Comparison of ENCODE assay signal across 8 mouse cellular contexts in genomic region chr10:44755355-44755957, GRCm38 (mm10).
DNase-seq lines count a peak whose midpoint lies in the region; ATAC-seq and TF ChIP-seq lines count a peak whose summit lies in the region.

No protein-coding gene starts in this region.

- H3K9ac ChIP-seq in lung, embryonic 14.5 days, result no peak overlapping the region
- H3K9ac ChIP-seq in forebrain, postnatal 0 days, result no peak overlapping the region

- no peak overlapping the region for H3K4me2 ChIP-seq in lung, embryonic 14.5 days
- H3K4me2 ChIP-seq in forebrain, postnatal 0 days (ENCODE audit: low read depth), result no peak overlapping the region

- H3K4me1 ChIP-seq in lung, embryonic 14.5 days (ENCODE audit: insufficient read depth), result no peaks in the 10 kb centered on the region
- no peaks in the 10 kb centered on the region for H3K4me1 ChIP-seq in forebrain, postnatal 0 days (ENCODE audit: insufficient read depth)

- no peaks in the 10 kb centered on the region for H3K36me3 ChIP-seq in lung, embryonic 14.5 days (ENCODE audit: insufficient read depth)
- H3K36me3 ChIP-seq in forebrain, postnatal 0 days (ENCODE audit: insufficient read depth), result no peaks in the 10 kb centered on the region

- no peak overlapping the region for H3K4me3 ChIP-seq in lung, embryonic 14.5 days (ENCODE audit: low read depth, low read length)
- no peak overlapping the region for H3K4me3 ChIP-seq in forebrain, postnatal 0 days (ENCODE audit: low read depth, low read length)

- H3K27ac ChIP-seq in lung, embryonic 14.5 days (ENCODE audit: low read depth), result no peak overlapping the region
- H3K27ac ChIP-seq in forebrain, postnatal 0 days (ENCODE audit: low read depth, low read length), result no peak overlapping the region

- 45% methylated on average over 6 of the region's 6 CpGs for WGBS in lung, embryonic 14.5 days
- WGBS in forebrain, postnatal 0 days, result 31% methylated on average over 6 of the region's 6 CpGs

- no peak for TF ChIP-seq CTCF in lung, embryonic 14.5 days (IDR thresholded peaks at IDR 0.05; ENCODE audit: low read depth)
- no peak for TF ChIP-seq CTCF in forebrain, postnatal 0 days (IDR thresholded peaks at IDR 0.05; ENCODE audit: low read depth)

- DNase-seq in cerebellum, postnatal 14 days, result peak; percentile 31 to 55
- DNase-seq in lung, embryonic 14.5 days, result peak; percentile 56
- no peak for DNase-seq in lung, postnatal 4 days
- peak; percentile 39 for DNase-seq in forebrain, postnatal 0 days

- H3K27me3 ChIP-seq in lung, embryonic 14.5 days (ENCODE audit: insufficient read depth, low read length), result no peaks in the 10 kb centered on the region
- no peaks in the 10 kb centered on the region for H3K27me3 ChIP-seq in forebrain, postnatal 0 days (ENCODE audit: insufficient read depth, low read length)

- ATAC-seq in cerebellum, adult (ENCODE audit: insufficient number of reproducible peaks, low FRiP score, low TSS enrichment), result no peak
- no peak for ATAC-seq in lung, embryonic 14.5 days (ENCODE audit: insufficient read depth)
- ATAC-seq in forebrain, postnatal 0 days, result peak; percentile 85
- peak; percentile 71 for ATAC-seq in megakaryocyte-erythroid progenitor cell, adult 5-6 weeks (replicated peaks; ENCODE audit: low FRiP score, low TSS enrichment, poor library complexity, severe bottlenecking)
- no peak for ATAC-seq in erythroid progenitor cell, adult 5-6 weeks (replicated peaks; ENCODE audit: low FRiP score, poor library complexity, severe bottlenecking)
- no peak for ATAC-seq in granulocyte monocyte progenitor cell, adult 5-6 weeks (replicated peaks; ENCODE audit: poor library complexity, severe bottlenecking)

- no peaks in the 10 kb centered on the region for H3K9me3 ChIP-seq in lung, embryonic 14.5 days (ENCODE audit: low read depth, low read length)
- H3K9me3 ChIP-seq in forebrain, postnatal 0 days (ENCODE audit: low read length), result no peaks in the 10 kb centered on the region

Comparison
In these comparisons a context has a peak if more than half of its experiments do, and no peak if none do; other contexts are left out.
1. DNase-seq: peak in cerebellum, postnatal 14 days (2 of 2), lung, embryonic 14.5 days (single experiment) and forebrain, postnatal 0 days (single experiment); none in lung, postnatal 4 days (0 of 2).
2. ATAC-seq: peak in forebrain, postnatal 0 days (single experiment) and megakaryocyte-erythroid progenitor cell, adult 5-6 weeks (single experiment); none in cerebellum, adult (single experiment), lung, embryonic 14.5 days (single experiment), erythroid progenitor cell, adult 5-6 weeks (single experiment) and granulocyte monocyte progenitor cell, adult 5-6 weeks (single experiment).